In genomic region chr9:43093803-43094202, GRCm38 (mm10) we compare ENCODE assay signal across 11 mouse cellular contexts. TPM values are rescaled to one million over a fixed set of nuclear protein-coding genes. Genes with fewer than 3 reads are reported as not detected.
DNase-seq lines count a peak whose midpoint lies in the region; TF ChIP-seq lines count a peak whose summit lies in the region.
"Had no signal": no experiment of that assay in that cellular context is flagged by ENCODE, and none has a peak within 500 bp of the region (broad histone marks: within the 10 kb centered on the region; RNA-seq: fewer than 3 reads in every experiment).

No protein-coding gene starts in this region.

- no peak for DNase-seq in gastrocnemius, adult 2 months
- no peak for DNase-seq in gastrocnemius, postnatal 36 days
- peak; percentile 39 to 44 for DNase-seq in layer of hippocampus, adult 2 months (ENCODE audit: low spot score in 2 of 2)
- DNase-seq in layer of hippocampus, adult 8-10 months (ENCODE audit: low spot score in 2 of 2), result no peak
- peak; percentile 65 for DNase-seq in brain, embryonic 14.5 days (ENCODE audit: low read depth)
- DNase-seq in gonadal fat pad, adult 2 months (ENCODE audit: low read depth), result peak; percentile 77
- DNase-seq in ovary, postnatal 36 days (ENCODE audit: low spot score), result no peak
- DNase-seq in right cerebral cortex, adult 2 months (ENCODE audit: low spot score in 2 of 2), result no peak

- intact Hi-C loops in gastrocnemius, adult 2 months (cut with DNase I), result loop anchor here (10.0 kb wide), 1 partner anchor 49 kb away; no protein-coding TSS in a partner anchor
- intact Hi-C loops in gastrocnemius, postnatal 36 days (cut with DNase I), result no loop called here

- no peak for TF ChIP-seq POLR2A in brain, embryonic 14.5 days (IDR thresholded peaks at IDR 0.05; ENCODE audit: borderline replicate concordance, extremely low read depth, insufficient read depth, insufficient read length, poor library complexity, severe bottlenecking)

- TF ChIP-seq CTCF in gastrocnemius, adult 2 months (IDR thresholded peaks at IDR 0.05), result no peak
- no peak for TF ChIP-seq CTCF in layer of hippocampus, adult 2 months (conservative IDR thresholded peaks at IDR 0.05)
- TF ChIP-seq CTCF in brain, embryonic 14.5 days (IDR thresholded peaks at IDR 0.05; ENCODE audit: borderline replicate concordance, extremely low read depth, insufficient read depth, insufficient read length), result no peak

- H3K27ac ChIP-seq in gastrocnemius, adult 2 months, result peak overlapping the region; percentile 74
- 0 out of 2 replicates have a peak overlapping the region, but pooled peaks have one; percentile 11 for H3K27ac ChIP-seq in layer of hippocampus, adult 2 months
- H3K27ac ChIP-seq: embryonic facial prominence, embryonic 15.5 days; limb, embryonic 15.5 days; neural tube, embryonic 12.5 days had no signal

- peak overlapping the region; percentile 19; the same call in 1 of the 2 replicates for H3K4me3 ChIP-seq in gastrocnemius, adult 2 months
- H3K4me3 ChIP-seq in layer of hippocampus, adult 2 months, result no peak overlapping the region
- H3K4me3 ChIP-seq: embryonic facial prominence, embryonic 15.5 days; limb, embryonic 15.5 days; neural tube, embryonic 12.5 days had no signal

RNA-seq across cellular contexts. Expression of gene Arhgef12, which starts 13.2 kb away (rescaled TPM):
- 10 to 100 TPM; 41.9 to 61.9 TPM for total RNA-seq in gastrocnemius, adult 2 months (2021)
- total RNA-seq in gastrocnemius, postnatal 36 days (2021), result 10 to 100 TPM; 44.9 to 45.2 TPM
- 100 to 1,000 TPM; 146 to 162 TPM for total RNA-seq in layer of hippocampus, adult 2 months (2021)
- total RNA-seq in layer of hippocampus, adult 8-10 months (2022), result 100 to 1,000 TPM; 144 to 165 (median 151) TPM
- polyA plus RNA-seq in brain, embryonic 14.5 days (2012; rRNA removed), result 40.0 and 61.9 TPM in 2 replicates
- polyA plus RNA-seq in gonadal fat pad, adult 2 months (2012; rRNA removed), result 34.7 and 39.2 TPM in 2 replicates

RNA-seq across cellular contexts. Expression of gene Tmem136, which starts 22.6 kb away (rescaled TPM):
- 1 to 10 TPM; 2.3 to 3.0 TPM for total RNA-seq in gastrocnemius, adult 2 months (2021)
- 1 to 10 TPM; 1.1 to 3.2 TPM for total RNA-seq in gastrocnemius, postnatal 36 days (2021)
- total RNA-seq in layer of hippocampus, adult 2 months (2021), result 10 to 100 TPM; 23.5 to 25.5 TPM
- total RNA-seq in layer of hippocampus, adult 8-10 months (2022), result 10 to 100 TPM; 18.5 to 22.9 (median 19.5) TPM
- polyA plus RNA-seq in brain, embryonic 14.5 days (2012; rRNA removed), result 22.0 and 27.7 TPM in 2 replicates
- 3.3 and 3.6 TPM in 2 replicates for polyA plus RNA-seq in gonadal fat pad, adult 2 months (2012; rRNA removed)

Comparison
In these comparisons a context has a peak if more than half of its experiments do, and no peak if none do; other contexts are left out.
1. DNase-seq: peak in layer of hippocampus, adult 2 months (2 of 2), brain, embryonic 14.5 days (single experiment) and gonadal fat pad, adult 2 months (single experiment); none in gastrocnemius, adult 2 months (single experiment), gastrocnemius, postnatal 36 days (0 of 2), layer of hippocampus, adult 8-10 months (0 of 2), ovary, postnatal 36 days (single experiment) and right cerebral cortex, adult 2 months (0 of 2).
2. RNA of gene Tmem136, which starts 22.6 kb away (total RNA-seq): 23.5 to 25.5 TPM in layer of hippocampus, adult 2 months and 18.5 to 22.9 TPM in layer of hippocampus, adult 8-10 months; 1.1 to 3.2 TPM in gastrocnemius, postnatal 36 days and 2.3 to 3.0 TPM in gastrocnemius, adult 2 months; every median in the first group is over 4 times any median in the second.